Mouse (Mus musculus) adrenal gland (tissue): ENCODE results near the gene Hipk4.
"Not testable (repeated sequence)": the region's sequence is repeated elsewhere in the genome, so short reads cannot be mapped to it uniquely, and the experiment has no call there.

Source experiments
- intact Hi-C: fragments of 180-260 bp; cut with DNase I; formaldehyde crosslinking; loops from one replicate; pipeline ENCODE4 v1.15.1; 2025

Hipk4 gene

GRCm38 (mm10) chr7:27494659-27495367 lies 28.3 kb upstream of the Hipk4 start:
- intact Hi-C loops, result not testable (repeated sequence)

GRCm38 (mm10) chr7:27499036-27499435 lies 24.0 kb upstream of the Hipk4 start, which contains the start of gene Prx:
Gene Prx, plus strand, starts transcription at chr7:27499324.
- intact Hi-C loops, result no loop called here

GRCm38 (mm10) chr7:27501620-27502019 lies 21.4 kb upstream of the Hipk4 start:
- intact Hi-C loops, result loop anchor here (10.0 kb wide), 1 partner anchor 47 kb away; no protein-coding TSS in a partner anchor

GRCm38 (mm10) chr7:27506765-27507370 lies 16.2 kb upstream of the Hipk4 start:
- intact Hi-C loops, result loop anchor here (10.0 kb wide), 1 partner anchor 52 kb away; no protein-coding TSS in a partner anchor

GRCm38 (mm10) chr7:27507711-27508647 lies 15.1 kb upstream of the Hipk4 start:
- intact Hi-C loops, result loop anchor here (10.0 kb wide), 1 partner anchor 53 kb away; no protein-coding TSS in a partner anchor

- intact Hi-C loops, result loop anchor here (10.0 kb wide), 1 partner anchor 54 kb away; no protein-coding TSS in a partner anchor
These were observed 14.4 kb upstream of the Hipk4 start for GRCm38 (mm10) chr7:27508648-27509005.

GRCm38 (mm10) chr7:27510809-27511208 lies 12.3 kb upstream of the Hipk4 start:
- intact Hi-C loops, result no loop called here

GRCm38 (mm10) chr7:27514961-27515360 lies 8.1 kb upstream of the Hipk4 start:
- intact Hi-C loops, result no loop called here

GRCm38 (mm10) chr7:27518314-27518713 lies 4.8 kb upstream of the Hipk4 start:
- intact Hi-C loops, result no loop called here

- intact Hi-C loops, result loop anchor here (10.0 kb wide), 1 partner anchor 185 kb away; the partner anchor contains the start of gene Ltbp4
These were observed 3.0 kb upstream of the Hipk4 start for GRCm38 (mm10) chr7:27520104-27520503.

- intact Hi-C loops, result loop anchor here (10.0 kb wide), 1 partner anchor 186 kb away; the partner anchor contains the start of gene Ltbp4
These were observed 2.5 kb upstream of the Hipk4 start for GRCm38 (mm10) chr7:27520599-27520998.

- intact Hi-C loops, result loop anchor here (10.0 kb wide), 1 partner anchor 189 kb away; the partner anchor contains the start of gene Ltbp4
These were observed 738 bp downstream of the Hipk4 start for GRCm38 (mm10) chr7:27523805-27524204.

GRCm38 (mm10) chr7:27526039-27526827 lies 3.2 kb downstream of the Hipk4 start:
- intact Hi-C loops, result loop anchor here (10.0 kb wide), 1 partner anchor 191 kb away; the partner anchor contains the start of gene Ltbp4

GRCm38 (mm10) chr7:27529070-27529469 lies 6.0 kb downstream of the Hipk4 start:
- intact Hi-C loops, result loop anchor here (10.0 kb wide), 1 partner anchor 194 kb away; the partner anchor contains the start of gene Ltbp4

- intact Hi-C loops, result no loop called here
These were observed 7.9 kb downstream of the Hipk4 start for GRCm38 (mm10) chr7:27530937-27531336.

GRCm38 (mm10) chr7:27531707-27532106 lies 8.6 kb downstream of the Hipk4 start:
- intact Hi-C loops, result no loop called here

- intact Hi-C loops, result no loop called here
These were observed 9.5 kb downstream of the Hipk4 start for GRCm38 (mm10) chr7:27532480-27533050.

GRCm38 (mm10) chr7:27535386-27535785 lies 12.3 kb downstream of the Hipk4 start:
- intact Hi-C loops, result no loop called here

GRCm38 (mm10) chr7:27536618-27537017 lies 13.6 kb downstream of the Hipk4 start:
- intact Hi-C loops, result no loop called here

GRCm38 (mm10) chr7:27537998-27538397 lies 14.9 kb downstream of the Hipk4 start:
- intact Hi-C loops, result no loop called here
